Mouse (Mus musculus) megakaryocyte, embryonic 14.5 days (primary cell): ENCODE measurements around the gene Gabpa.

ENCODE experiments used
- FLI1 ChIP-seq: IDR thresholded peaks from 2 replicates; pipeline ENCODE4 v1.6.1; 2012; ENCODE audit warnings: low read length, inconsistent platforms, mixed read lengths
- GATA1 ChIP-seq: IDR thresholded peaks from 3 replicates; pipeline ENCODE4 v1.6.1; 2012; ENCODE audit warnings: mixed read lengths, low read length, inconsistent platforms, borderline replicate concordance

DNA sequence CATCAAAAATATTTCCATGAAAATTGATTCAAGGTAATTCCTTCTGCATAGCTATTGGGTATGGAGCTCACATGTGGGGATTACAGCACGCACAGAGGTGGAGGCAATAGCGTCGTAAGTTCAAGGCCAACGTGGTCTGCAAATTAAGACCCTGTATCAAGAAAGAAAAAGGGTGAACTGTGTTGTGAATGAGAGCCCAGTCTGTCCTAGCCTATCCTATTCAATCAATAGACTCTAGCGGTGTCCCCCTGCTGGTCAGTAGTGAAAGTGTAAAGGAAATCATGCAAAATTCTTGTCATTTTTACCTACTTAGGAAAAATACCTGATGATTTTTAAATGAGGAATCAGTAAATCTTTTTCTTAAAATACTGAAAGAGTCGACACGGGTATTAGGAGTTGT, 17.3 kb upstream of the Gabpa start:
- TF ChIP-seq GATA1 = no peak
- no peak for TF ChIP-seq FLI1
